Mouse (Mus musculus) forebrain, embryonic 14.5 days (tissue): ENCODE measurements at regions not wholly inside any gene's neighbourhood (a gene's known extent, or its start where the extent isn't known, plus 50 kb on each side); places are given as distances from the start of the nearest gene placed in this dataset.
"Not testable (repeated sequence)": the region's sequence is repeated elsewhere in the genome, so short reads cannot be mapped to it uniquely, and the experiment has no call there.

ENCODE experiments used
- ATAC-seq: fragments of 200-750 bp; cut with Nextera tagmentation; 2 replicates; pipeline ENCODE4 v1.8.0; 2017; ENCODE audit warnings: mild to moderate bottlenecking, moderate library complexity
- DNase-seq: peaks from one replicate; pipeline ENCODE4 v3.0.0-alpha.2; 2015; ENCODE audit warnings: low spot score
- H3K27ac ChIP-seq: fragments of 300-500 bp; sonication (generic); 2 replicates; pipeline ENCODE4 v1.5.1; 2014; ENCODE audit warnings: low read depth, mild to moderate bottlenecking, control low read depth, low read length, moderate library complexity
- H3K27me3 ChIP-seq: fragments of 300-500 bp; sonication (generic); replicated peaks from 2 replicates; pipeline ENCODE4 v1.6.1; 2014; ENCODE audit warnings: low read length, control low read depth, mixed read lengths; ENCODE audit not compliant: control insufficient read depth, insufficient read depth
- H3K36me3 ChIP-seq: fragments of 300-500 bp; sonication (generic); 2 replicates; pipeline ENCODE4 v1.6.1; 2014; ENCODE audit warnings: low read length, control low read depth; ENCODE audit not compliant: control insufficient read depth, insufficient read depth
- H3K4me1 ChIP-seq: fragments of 300-500 bp; sonication (generic); 2 replicates; pipeline ENCODE4 v1.6.1; 2014; ENCODE audit warnings: antibody characterized with exemption, low read length, control low read depth; ENCODE audit not compliant: control insufficient read depth, insufficient read depth
- H3K4me2 ChIP-seq: fragments of 300-500 bp; sonication (generic); 2 replicates; pipeline ENCODE4 v1.6.1; 2014; ENCODE audit warnings: mild to moderate bottlenecking, control low read depth, low read length
- H3K4me3 ChIP-seq: fragments of 300-500 bp; sonication (generic); 2 replicates; pipeline ENCODE4 v1.5.1; 2014; ENCODE audit warnings: low read depth, low read length, control low read depth
- H3K9ac ChIP-seq: fragments of 300-500 bp; sonication (generic); 2 replicates; pipeline ENCODE4 v1.6.1; 2014; ENCODE audit warnings: mild to moderate bottlenecking, low read length, control low read depth, moderate library complexity
- H3K9me3 ChIP-seq: fragments of 300-500 bp; sonication (generic); replicated peaks from 2 replicates; pipeline ENCODE4 v1.6.1; 2016; ENCODE audit warnings: low read length, control low read depth, mixed read lengths; ENCODE audit not compliant: control insufficient read depth
- WGBS: fragments of 180-500 bp; shearing (Covaris S2); extraction: QIAGEN DNeasy Blood & Tissue Kit; methylation state at CpG from one replicate; pipeline ENCODE4 v1.1.7; 2014; 5-methylcytosine and 5-hydroxymethylcytosine counted together

- H3K27ac ChIP-seq: no peak overlapping the region
- H3K4me3 ChIP-seq: no peak overlapping the region
- no peaks in the 10 kb centered on the region for H3K27me3 ChIP-seq
- no peak overlapping the region for H3K4me2 ChIP-seq
- WGBS: 85% methylated on average over 1 of the region's 1 CpGs
- ATAC-seq: no peak
- H3K9ac ChIP-seq: no peak overlapping the region
- no peaks in the 10 kb centered on the region for H3K36me3 ChIP-seq
- H3K9me3 ChIP-seq: no peaks in the 10 kb centered on the region
- no peaks in the 10 kb centered on the region for H3K4me1 ChIP-seq
- DNase-seq: no peak
Measured at GRCm38 (mm10) chr16:12638971-12639640, 470.4 kb upstream of the Ercc4 start.

- H3K9me3 ChIP-seq: no peaks in the 10 kb centered on the region
- H3K9ac ChIP-seq: no peak overlapping the region
- no peak overlapping the region for H3K4me3 ChIP-seq
- H3K4me1 ChIP-seq: no peaks in the 10 kb centered on the region
- H3K27me3 ChIP-seq: no peaks in the 10 kb centered on the region
- H3K36me3 ChIP-seq: no peaks in the 10 kb centered on the region
- no peak overlapping the region for H3K4me2 ChIP-seq
- no peak for DNase-seq
- ATAC-seq: no peak
- no peak overlapping the region for H3K27ac ChIP-seq
Measured at GRCm38 (mm10) chr16:12643053-12643452, 466.4 kb upstream of the Ercc4 start.

DNA sequence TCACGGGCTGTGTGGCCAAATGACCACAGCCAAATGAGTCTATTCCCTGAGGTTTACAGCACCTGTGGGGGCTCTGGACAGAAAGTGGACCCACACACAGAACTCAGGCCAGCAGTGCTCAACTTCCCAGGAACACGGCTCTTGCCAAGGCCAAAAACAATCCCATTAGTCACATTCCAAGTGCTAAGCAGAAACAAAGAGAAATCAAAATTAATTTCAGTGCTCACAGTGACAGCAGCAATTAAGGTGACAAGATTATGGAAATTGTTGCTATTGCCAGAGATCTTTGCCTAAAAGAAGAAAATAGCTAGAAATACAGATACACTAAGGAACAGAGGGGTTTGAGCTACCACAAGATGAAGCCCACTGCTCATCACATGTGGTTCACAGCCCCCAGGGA lies 464.9 kb upstream of the Ercc4 start:
- no peak overlapping the region for H3K4me3 ChIP-seq
- H3K9me3 ChIP-seq: no peaks in the 10 kb centered on the region
- ATAC-seq (no peak), DNase-seq (no peak)
- H3K27ac ChIP-seq: no peak overlapping the region
- H3K36me3 ChIP-seq: no peaks in the 10 kb centered on the region
- WGBS: 67% methylated on average over 2 of the region's 2 CpGs
- no peaks in the 10 kb centered on the region for H3K4me1 ChIP-seq
- no peaks in the 10 kb centered on the region for H3K27me3 ChIP-seq
- H3K4me2 ChIP-seq: no peak overlapping the region
- H3K9ac ChIP-seq: no peak overlapping the region

DNA sequence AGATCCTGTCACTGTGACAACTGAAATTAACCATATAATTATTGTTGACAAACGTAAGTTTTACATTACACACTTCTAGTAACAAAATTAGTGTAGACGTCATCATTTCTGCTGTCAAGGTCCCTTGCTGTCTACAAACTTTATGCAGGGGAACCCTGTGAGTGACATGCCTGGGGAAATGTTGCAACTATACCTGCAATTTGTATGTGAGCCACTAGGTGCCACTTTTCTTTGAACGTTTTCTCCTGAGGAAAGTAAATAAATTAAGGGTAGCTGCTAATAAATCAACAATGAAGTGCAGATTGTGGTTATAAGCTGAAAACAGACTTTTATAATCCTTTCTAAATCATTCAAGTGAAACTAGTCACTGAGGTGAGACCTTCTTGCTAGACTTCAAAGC lies 457.3 kb upstream of the Ercc4 start:
- no peak for ATAC-seq
- WGBS: 74% methylated on average over 3 of the region's 3 CpGs
- no peaks in the 10 kb centered on the region for H3K9me3 ChIP-seq

DNA sequence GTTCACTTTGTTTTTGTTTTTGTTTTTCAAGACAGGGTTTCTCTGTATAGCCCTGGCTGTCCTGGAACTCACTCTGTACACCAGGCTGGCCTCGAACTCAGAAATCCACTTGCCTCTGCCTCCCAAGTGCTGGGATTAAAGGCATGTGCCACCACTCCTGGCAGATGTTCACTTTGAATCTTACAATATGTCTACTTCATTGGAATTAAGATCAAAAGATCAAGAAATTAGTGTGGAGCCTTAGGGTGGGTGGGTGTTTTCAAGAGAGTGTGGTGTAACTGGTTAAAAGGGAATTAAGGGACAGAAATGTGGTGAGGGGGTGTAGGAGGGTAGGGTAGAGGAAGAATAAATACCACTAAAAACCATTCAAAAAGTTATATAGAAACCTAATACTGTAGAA lies 435.8 kb upstream of the Ercc4 start:
- ATAC-seq: not testable (repeated sequence)
- WGBS: 68% methylated on average over 1 of the region's 1 CpGs

More for the DNA sequence above, 457.3 kb upstream of the Ercc4 start:
- Histone ChIP-seq H3K36me3 (no peaks in the 10 kb centered on the region), H3K27me3 (no peaks in the 10 kb centered on the region), H3K4me2 (no peak overlapping the region), H3K27ac (no peak overlapping the region), H3K4me3 (no peak overlapping the region), H3K9ac (no peak overlapping the region), H3K4me1 (no peaks in the 10 kb centered on the region)
- DNase-seq: no peak

DNA sequence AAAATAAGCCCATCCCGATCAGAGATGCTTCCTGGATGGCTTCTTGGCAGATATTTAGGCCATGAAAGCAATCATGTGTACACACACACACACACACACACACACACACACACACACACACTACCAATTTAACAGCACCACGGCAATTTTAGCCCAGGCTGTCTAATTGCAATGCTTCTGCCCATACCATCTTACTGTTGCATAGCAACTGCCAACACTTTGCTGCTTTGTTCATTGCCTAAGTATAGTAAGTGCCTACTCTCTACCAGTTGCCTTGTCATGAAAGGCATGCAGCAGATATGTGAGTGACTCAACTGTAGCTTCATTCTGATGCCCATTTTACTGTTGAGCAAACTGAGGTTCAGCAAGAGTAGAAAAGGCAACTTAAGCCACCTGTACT lies 428.0 kb upstream of the Ercc4 start:
- H3K27ac ChIP-seq: no peak overlapping the region
- no peaks in the 10 kb centered on the region for H3K27me3 ChIP-seq
- DNase-seq (no peak), ATAC-seq (no peak)
- 75% methylated on average over 2 of the region's 2 CpGs for WGBS
- H3K4me2 ChIP-seq: no peak overlapping the region
- no peaks in the 10 kb centered on the region for H3K4me1 ChIP-seq
- H3K9me3 ChIP-seq: no peaks in the 10 kb centered on the region
- H3K4me3 ChIP-seq: no peak overlapping the region
- no peak overlapping the region for H3K9ac ChIP-seq
- no peaks in the 10 kb centered on the region for H3K36me3 ChIP-seq

More for the DNA sequence above, 435.8 kb upstream of the Ercc4 start:
- not testable (repeated sequence) for DNase-seq, H3K9me3 ChIP-seq, H3K27me3 ChIP-seq, H3K36me3 ChIP-seq, H3K4me2 ChIP-seq, H3K27ac ChIP-seq, H3K4me3 ChIP-seq, H3K9ac ChIP-seq, H3K4me1 ChIP-seq

GRCm38 (mm10) chr16:12685816-12686215 lies 423.7 kb upstream of the Ercc4 start:
- Histone ChIP-seq H3K27me3 (no peaks in the 10 kb centered on the region), H3K9ac (no peak overlapping the region), H3K4me2 (no peak overlapping the region), H3K36me3 (no peaks in the 10 kb centered on the region), H3K4me3 (no peak overlapping the region), H3K4me1 (no peaks in the 10 kb centered on the region), H3K27ac (no peak overlapping the region), H3K9me3 (no peaks in the 10 kb centered on the region)
- no peak for DNase-seq
- no peak for ATAC-seq
- 63% methylated on average over 3 of the region's 3 CpGs for WGBS

DNA sequence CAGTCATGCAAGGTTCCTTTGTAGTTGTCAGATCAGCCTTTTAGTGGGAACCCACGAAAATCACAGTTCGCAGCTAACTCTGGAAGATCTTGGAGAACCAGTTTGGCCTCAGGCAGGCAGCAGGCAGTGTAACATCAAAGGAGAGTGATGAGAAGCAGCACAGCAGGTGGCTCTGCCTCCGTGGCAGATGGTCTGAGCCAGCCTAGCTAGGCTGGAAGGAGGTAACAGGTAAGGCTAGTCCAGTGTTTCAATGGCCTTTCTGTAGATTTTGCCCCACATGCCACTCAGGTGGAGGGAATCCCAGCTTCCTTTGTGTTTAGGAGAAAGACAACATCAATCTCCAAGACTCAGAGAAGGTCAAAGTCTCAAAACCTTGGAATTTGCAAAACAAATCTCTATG lies 417.7 kb upstream of the Ercc4 start:
- H3K9me3 ChIP-seq: no peaks in the 10 kb centered on the region
- no peaks in the 10 kb centered on the region for H3K36me3 ChIP-seq
- H3K9ac ChIP-seq: no peak overlapping the region
- no peak overlapping the region for H3K27ac ChIP-seq
- DNase-seq (no peak), ATAC-seq (no peak)
- H3K4me1 ChIP-seq: no peaks in the 10 kb centered on the region
- no peak overlapping the region for H3K4me2 ChIP-seq
- no peak overlapping the region for H3K4me3 ChIP-seq
- 37% methylated on average over 3 of the region's 3 CpGs for WGBS
- no peaks in the 10 kb centered on the region for H3K27me3 ChIP-seq

DNA sequence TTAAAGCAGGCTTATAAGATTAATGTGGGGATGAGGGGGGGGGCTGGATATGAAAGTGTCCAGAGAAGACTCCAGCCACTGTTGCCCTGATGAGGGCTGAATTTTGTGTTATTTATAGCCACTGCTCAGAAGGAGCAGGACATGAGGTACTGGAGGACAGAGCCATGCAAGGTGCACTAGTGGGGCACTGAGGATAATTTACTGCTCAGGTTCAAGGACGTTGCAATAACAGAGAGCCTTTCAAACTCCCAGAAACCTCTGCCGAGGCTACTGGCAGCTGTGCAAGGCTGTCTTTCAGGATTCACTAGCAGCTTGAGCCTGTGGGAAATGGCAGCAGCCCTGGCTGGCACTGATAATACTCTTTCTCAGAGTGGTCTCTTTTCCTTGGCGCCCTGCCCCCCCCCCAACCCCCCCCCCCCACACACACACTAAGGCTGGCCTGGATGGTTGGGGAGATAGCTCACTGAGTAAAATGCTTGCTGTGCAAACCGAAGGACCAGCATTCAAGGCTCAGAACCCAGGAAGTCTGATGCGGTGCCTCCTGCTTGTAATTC lies 416.7 kb upstream of the Ercc4 start:
- Histone ChIP-seq H3K36me3 (no peaks in the 10 kb centered on the region), H3K27ac (no peak overlapping the region), H3K4me2 (no peak overlapping the region), H3K9ac (no peak overlapping the region), H3K27me3 (no peaks in the 10 kb centered on the region), H3K4me1 (no peaks in the 10 kb centered on the region), H3K9me3 (no peaks in the 10 kb centered on the region), H3K4me3 (no peak overlapping the region)
- no peak for ATAC-seq
- WGBS: 62% methylated on average over 5 of the region's 5 CpGs
- no peak for DNase-seq
